ENCODE assay signal across 7 mouse cellular contexts in genomic region chr5:134312691-134313450, GRCm38 (mm10). TPM values are rescaled to one million over a fixed set of nuclear protein-coding genes. Genes with fewer than 3 reads are reported as not detected.
A peak's percentile ranks its signal among the peaks of the same experiment; 100 is the strongest.
DNase-seq lines count a peak whose midpoint lies in the region; ATAC-seq and TF ChIP-seq lines count a peak whose summit lies in the region.

No protein-coding gene starts in this region.

- TF ChIP-seq EP300 in stomach, postnatal 0 days (optimal IDR thresholded peaks at IDR 0.05), result no peak

- H3K4me3 ChIP-seq in heart, embryonic 14.5 days (ENCODE audit: control insufficient read depth in 1 of 2, insufficient read depth in 1 of 2, low read depth in 1 of 2, low read length in 2 of 2), result peak overlapping the region; percentile 64 to 79
- peak overlapping the region; percentile 88 for H3K4me3 ChIP-seq in stomach, postnatal 0 days (ENCODE audit: low read depth, low read length)

- no peak for TF ChIP-seq CTCF in stomach, postnatal 0 days (IDR thresholded peaks at IDR 0.05; ENCODE audit: low read depth)

- no peaks in the 10 kb centered on the region for H3K9me3 ChIP-seq in heart, embryonic 14.5 days (ENCODE audit: control insufficient read depth, low read length)
- no peaks in the 10 kb centered on the region for H3K9me3 ChIP-seq in stomach, postnatal 0 days (ENCODE audit: control insufficient read depth, low read length)

- peak overlapping the region; percentile 88 to 99 for H3K27ac ChIP-seq in heart, embryonic 14.5 days (replicated peaks in 1 of 2; ENCODE audit: control insufficient read depth in 1 of 2, insufficient read depth in 1 of 2, low read depth in 2 of 2, low read length in 2 of 2)
- H3K27ac ChIP-seq in stomach, postnatal 0 days (replicated peaks), result peak overlapping the region; percentile 99

- peak; percentile 56 for DNase-seq in 3T3-L1 (ENCODE audit: low read depth, low spot score)
- peak; percentile 15 to 18 for DNase-seq in CD8-positive naive resting alpha-beta T cell, adult 2 months (ENCODE audit: low read depth in 2 of 2, low spot score in 2 of 2)
- DNase-seq in embryo, embryonic 11 days, result peak; percentile 57
- DNase-seq in kidney, postnatal 4 days, result peak; percentile 41 to 52
- peak; percentile 30 to 48 for DNase-seq in lung, postnatal 4 days
- no peak for DNase-seq in stomach, postnatal 0 days (ENCODE audit: low spot score)

- H3K9ac ChIP-seq in heart, embryonic 14.5 days (ENCODE audit: low read length), result peak overlapping the region; percentile 99
- H3K9ac ChIP-seq in stomach, postnatal 0 days (ENCODE audit: low read length), result peak overlapping the region; percentile 93

- ATAC-seq in heart, embryonic 14.5 days (ENCODE audit: insufficient number of reproducible peaks, insufficient read depth, low FRiP score, low read depth), result no peak
- ATAC-seq in stomach, postnatal 0 days (ENCODE audit: low FRiP score, low TSS enrichment), result no peak

- peaks cover 36% of the 10 kb centered on the region for H3K36me3 ChIP-seq in heart, embryonic 14.5 days (ENCODE audit: control insufficient read depth, insufficient read depth, low read length)
- no peaks in the 10 kb centered on the region for H3K36me3 ChIP-seq in stomach, postnatal 0 days (ENCODE audit: control insufficient read depth, insufficient read depth, low read length)

- H3K4me1 ChIP-seq in heart, embryonic 14.5 days (ENCODE audit: control insufficient read depth in 2 of 2, insufficient read depth in 2 of 2, low read length in 2 of 2), result peaks cover 10 to 35% of the 10 kb centered on the region in 2 experiments
- 0 out of 2 replicates have a peak, but pooled peaks cover 3% of the 10 kb centered on the region for H3K4me1 ChIP-seq in stomach, postnatal 0 days (replicated peaks; ENCODE audit: control insufficient read depth, insufficient read depth)

- 6% methylated on average over 19 of the region's 19 CpGs for WGBS in heart, embryonic 14.5 days
- WGBS in stomach, postnatal 0 days, result 2% methylated on average over 19 of the region's 19 CpGs

- no peaks in the 10 kb centered on the region for H3K27me3 ChIP-seq in heart, embryonic 14.5 days (ENCODE audit: control insufficient read depth, insufficient read depth, low read length)
- H3K27me3 ChIP-seq in stomach, postnatal 0 days (ENCODE audit: control insufficient read depth, insufficient read depth, low read length), result no peaks in the 10 kb centered on the region

- peak overlapping the region; percentile 83 for H3K4me2 ChIP-seq in heart, embryonic 14.5 days (ENCODE audit: low read length)
- H3K4me2 ChIP-seq in stomach, postnatal 0 days (replicated peaks; ENCODE audit: low read depth), result peak overlapping the region; percentile 86

RNA-seq across cellular contexts. Expression of gene Gtf2i, which starts 1.7 kb away (rescaled TPM):
- polyA plus RNA-seq in heart, embryonic 14.5 days (2014; fragmentation: Nextera tagmentation; extraction: Ambion mirVana), result 131 and 132 TPM in 2 replicates
- polyA plus RNA-seq in stomach, postnatal 0 days (2015; fragmentation: Nextera tagmentation; extraction: Ambion mirVana), result 63.0 and 81.9 TPM in 2 replicates
